Mouse (Mus musculus) intestine, embryonic 14.5 days (tissue): ENCODE results near the gene Fhit. TPM values are rescaled to one million over a fixed set of nuclear protein-coding genes. Genes with fewer than 3 reads are reported as not detected.

Source experiments
- ATAC-seq: fragments of 200-750 bp; cut with Nextera tagmentation; replicated peaks from 2 replicates; pipeline ENCODE4 v1.8.0; 2017; ENCODE audit warnings: low read depth, moderate number of reproducible peaks, moderate TSS enrichment, moderate library complexity; ENCODE audit not compliant: low FRiP score, low TSS enrichment
- DNase-seq: peaks from one replicate; pipeline ENCODE4 v3.0.0-alpha.2; 2018; ENCODE audit warnings: low spot score
- H3K27ac ChIP-seq: fragments of 300-500 bp; sonication (generic); 2 replicates; pipeline ENCODE4 v1.5.1; 2014; ENCODE audit warnings: low read depth, mild to moderate bottlenecking, control low read depth
- H3K27me3 ChIP-seq: fragments of 300-500 bp; sonication (generic); replicated peaks from 2 replicates; pipeline ENCODE4 v1.6.1; 2014; ENCODE audit warnings: low read length, control low read depth; ENCODE audit not compliant: control insufficient read depth, insufficient read depth
- H3K36me3 ChIP-seq: fragments of 300-500 bp; sonication (generic); 2 replicates; pipeline ENCODE4 v1.6.1; 2014; ENCODE audit warnings: low read length, control low read depth; ENCODE audit not compliant: control insufficient read depth, insufficient read depth
- H3K4me1 ChIP-seq: fragments of 300-500 bp; sonication (generic); replicated peaks from 2 replicates; pipeline ENCODE4 v1.6.1; 2014; ENCODE audit warnings: low read length, control low read depth, mixed read lengths; ENCODE audit not compliant: control insufficient read depth, insufficient read depth
- H3K4me2 ChIP-seq: fragments of 300-500 bp; sonication (generic); 2 replicates; pipeline ENCODE4 v1.6.1; 2014; ENCODE audit warnings: low read length
- H3K4me3 ChIP-seq: fragments of 300-500 bp; sonication (generic); 2 replicates; pipeline ENCODE4 v1.5.1; 2014; ENCODE audit warnings: low read depth, low read length, control low read depth, mixed read lengths
- H3K9ac ChIP-seq: fragments of 300-500 bp; sonication (generic); 2 replicates; pipeline ENCODE4 v1.6.1; 2014; ENCODE audit warnings: mild to moderate bottlenecking, low read length
- H3K9me3 ChIP-seq: fragments of 300-500 bp; sonication (generic); 2 replicates; pipeline ENCODE4 v1.6.1; 2016; ENCODE audit warnings: low read length, control low read depth; ENCODE audit not compliant: control insufficient read depth
- WGBS: fragments of 180-500 bp; shearing (Covaris S2); extraction: QIAGEN DNeasy Blood & Tissue Kit; methylation state at CpG from one replicate; pipeline ENCODE4 v1.1.7; 2014; 5-methylcytosine and 5-hydroxymethylcytosine counted together
- polyA plus RNA-seq: library from polyadenylated mRNA; unstranded; fragments of >200 nt; fragmentation: Nextera tagmentation; extraction: Ambion mirVana; gene quantifications from 2 replicates; pipeline ENCODE4 v1.2.1, GENCODE M21; 2014

Fhit gene
- polyA plus RNA-seq, 1 experiment from 2014 or later, result 15.6 TPM

DNA sequence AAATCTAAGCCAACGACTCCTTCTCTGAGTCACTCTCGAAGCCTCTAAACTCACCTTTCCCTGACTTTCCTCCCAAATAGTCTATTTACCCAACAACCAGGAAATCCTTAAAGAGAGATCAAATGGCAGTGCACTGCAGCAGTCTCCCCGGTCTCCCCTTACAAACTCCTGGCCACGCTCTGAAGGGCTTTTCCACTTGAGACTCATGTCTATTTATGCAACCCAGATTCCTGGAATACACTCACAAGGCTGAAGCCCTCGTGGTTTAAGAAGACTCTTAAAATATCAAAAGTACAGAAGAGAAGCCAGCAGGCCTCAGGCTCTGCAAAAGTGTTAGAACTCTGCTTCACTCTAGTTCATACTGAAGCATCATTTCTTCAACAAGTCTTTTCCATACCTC lies 1155.6 kb downstream of the Fhit start:
- Histone ChIP-seq H3K27ac (no peak overlapping the region), H3K9ac (no peak overlapping the region), H3K27me3 (no peaks in the 10 kb centered on the region), H3K9me3 (no peaks in the 10 kb centered on the region), H3K4me3 (no peak overlapping the region), H3K4me1 (no peaks in the 10 kb centered on the region), H3K36me3 (no peaks in the 10 kb centered on the region), H3K4me2 (no peak overlapping the region)
- WGBS, result 59% methylated on average over 5 of the region's 5 CpGs
- DNase-seq (no peak), ATAC-seq (no peak)

DNA sequence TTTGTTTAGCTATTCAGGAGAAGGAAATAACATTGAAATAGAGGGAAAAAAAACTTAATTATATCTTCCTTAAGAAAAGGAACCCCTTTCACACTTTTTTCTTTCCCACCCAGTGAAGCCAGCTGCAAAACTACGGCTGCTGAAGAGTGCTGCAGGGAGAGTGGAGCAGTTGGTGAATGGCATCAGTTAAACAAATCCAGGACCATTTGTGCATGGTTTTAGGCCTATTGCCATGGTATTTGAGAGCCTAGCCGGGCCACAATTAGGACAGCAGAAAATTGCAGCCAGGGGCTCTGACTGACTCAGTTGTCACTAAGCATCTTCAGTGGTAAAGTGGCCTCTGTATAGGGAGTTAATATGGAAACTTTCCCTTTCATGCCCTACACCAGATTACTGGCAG lies 1158.0 kb downstream of the Fhit start:
- Histone ChIP-seq H3K4me2 (no peak overlapping the region), H3K4me3 (no peak overlapping the region), H3K9ac (no peak overlapping the region), H3K36me3 (no peaks in the 10 kb centered on the region), H3K27me3 (no peaks in the 10 kb centered on the region), H3K9me3 (no peaks in the 10 kb centered on the region), H3K27ac (no peak overlapping the region), H3K4me1 (no peaks in the 10 kb centered on the region)
- 63% methylated on average over 2 of the region's 2 CpGs for WGBS
- DNase-seq (no peak), ATAC-seq (no peak)

DNA sequence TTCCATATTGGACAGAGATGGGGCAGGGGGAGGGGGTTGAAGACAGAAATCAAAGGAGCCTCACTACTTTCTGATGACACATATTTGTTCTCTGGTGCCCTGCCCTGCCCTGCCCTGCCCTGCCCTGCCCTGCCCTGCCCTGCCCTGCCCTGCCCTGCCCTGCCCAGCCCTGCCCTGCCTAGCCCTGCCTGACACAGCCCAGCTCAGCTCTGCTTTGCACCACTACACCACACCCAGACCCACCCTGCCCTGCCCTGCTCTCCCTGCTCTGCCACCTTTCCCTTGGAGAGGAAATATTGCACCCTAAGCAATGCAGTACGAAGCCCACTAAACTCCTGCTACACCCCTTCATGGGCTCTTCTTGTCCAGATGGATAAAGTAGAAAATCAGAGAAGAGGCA lies 1171.2 kb downstream of the Fhit start:
- H3K36me3 ChIP-seq, result no peaks in the 10 kb centered on the region
- ATAC-seq (no peak), DNase-seq (no peak)
- H3K4me2 ChIP-seq, result no peak overlapping the region
- H3K4me3 ChIP-seq, result no peak overlapping the region
- H3K9ac ChIP-seq, result no peak overlapping the region
- no peaks in the 10 kb centered on the region for H3K4me1 ChIP-seq
- H3K27ac ChIP-seq, result no peak overlapping the region
- WGBS, result 77% methylated on average over 1 of the region's 1 CpGs
- H3K9me3 ChIP-seq, result no peaks in the 10 kb centered on the region
- no peaks in the 10 kb centered on the region for H3K27me3 ChIP-seq

DNA sequence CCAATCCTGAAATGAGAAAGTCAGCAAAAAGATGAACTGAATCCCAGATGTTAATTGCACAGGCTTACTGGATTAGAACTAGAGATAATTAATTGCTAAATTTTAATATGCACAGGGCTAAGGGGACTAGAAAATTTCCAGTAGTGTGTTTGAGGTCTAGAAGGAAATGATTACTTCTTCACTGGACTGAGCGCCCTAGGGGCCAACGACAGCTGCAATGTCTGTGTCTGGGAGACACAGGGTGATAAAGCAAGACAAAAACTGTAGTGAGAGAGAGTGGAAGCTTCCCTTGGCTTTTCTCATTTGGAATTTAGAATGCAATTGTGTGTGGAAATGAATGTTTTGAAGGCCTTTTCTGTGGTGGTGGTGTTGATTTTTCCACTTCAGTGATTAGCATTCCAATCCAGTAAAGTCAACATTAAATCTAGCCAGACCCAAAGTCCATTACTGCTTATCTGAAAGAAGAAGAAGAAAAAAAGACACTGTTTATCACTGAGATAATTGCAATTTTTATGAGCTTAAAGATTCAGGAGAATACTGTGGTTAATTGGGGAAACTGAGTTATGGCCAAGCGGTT lies 1184.8 kb downstream of the Fhit start:
- Histone ChIP-seq H3K9ac (no peak overlapping the region), H3K4me3 (no peak overlapping the region), H3K4me1 (no peaks in the 10 kb centered on the region), H3K9me3 (no peaks in the 10 kb centered on the region), H3K27me3 (no peaks in the 10 kb centered on the region), H3K27ac (no peak overlapping the region), H3K36me3 (no peaks in the 10 kb centered on the region), H3K4me2 (no peak overlapping the region)
- no peak for ATAC-seq
- WGBS, result 71% methylated on average over 3 of the region's 3 CpGs
- no peak for DNase-seq

DNA sequence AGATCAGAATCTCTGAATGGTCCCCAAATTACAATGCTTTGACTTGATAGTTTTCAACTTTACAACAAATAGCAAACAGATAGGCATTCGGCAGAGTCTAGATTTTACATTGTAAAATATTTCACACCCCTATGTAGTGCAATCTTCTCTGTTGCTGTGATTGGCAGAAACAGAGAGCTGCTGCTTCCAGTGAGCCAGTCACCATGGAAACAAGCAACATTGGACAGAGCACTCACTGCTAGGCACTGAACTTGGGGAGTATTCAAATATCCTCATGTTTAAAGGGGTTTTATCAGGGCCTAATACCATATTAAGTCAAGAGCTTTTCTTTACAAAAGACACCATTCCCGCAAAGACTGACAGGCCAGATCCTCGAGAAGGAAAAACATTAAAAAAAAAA lies 1187.4 kb downstream of the Fhit start:
- Histone ChIP-seq H3K4me1 (no peaks in the 10 kb centered on the region), H3K27me3 (no peaks in the 10 kb centered on the region), H3K4me3 (no peak overlapping the region), H3K36me3 (no peaks in the 10 kb centered on the region), H3K9ac (no peak overlapping the region), H3K4me2 (no peak overlapping the region), H3K9me3 (no peaks in the 10 kb centered on the region), H3K27ac (no peak overlapping the region)
- ATAC-seq (no peak), DNase-seq (no peak)
- WGBS, result 79% methylated on average over 3 of the region's 3 CpGs

DNA sequence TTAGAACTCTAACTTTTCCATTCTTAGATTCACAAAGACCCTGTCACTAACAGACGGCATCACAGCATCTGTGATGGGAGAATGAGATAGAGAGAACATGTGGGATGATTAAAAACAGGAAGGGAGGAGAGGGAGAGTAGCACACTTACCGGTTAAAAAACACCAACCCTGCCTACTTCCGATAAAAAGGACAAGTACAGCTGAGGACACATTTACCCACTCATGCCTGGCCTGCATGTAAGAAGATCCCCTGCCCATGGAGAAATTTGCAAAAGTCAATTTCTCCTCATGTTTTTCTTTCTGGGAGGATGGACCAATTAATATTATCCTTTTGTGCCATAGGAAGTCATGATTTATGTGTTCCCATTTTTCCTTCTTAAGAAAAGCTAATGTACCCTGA lies 1198.0 kb downstream of the Fhit start:
- Histone ChIP-seq H3K36me3 (no peaks in the 10 kb centered on the region), H3K4me1 (no peaks in the 10 kb centered on the region), H3K27me3 (no peaks in the 10 kb centered on the region), H3K4me2 (no peak overlapping the region), H3K9ac (no peak overlapping the region), H3K27ac (no peak overlapping the region), H3K9me3 (no peaks in the 10 kb centered on the region), H3K4me3 (no peak overlapping the region)
- 82% methylated on average over 3 of the region's 3 CpGs for WGBS
- no peak for DNase-seq
- no peak for ATAC-seq

DNA sequence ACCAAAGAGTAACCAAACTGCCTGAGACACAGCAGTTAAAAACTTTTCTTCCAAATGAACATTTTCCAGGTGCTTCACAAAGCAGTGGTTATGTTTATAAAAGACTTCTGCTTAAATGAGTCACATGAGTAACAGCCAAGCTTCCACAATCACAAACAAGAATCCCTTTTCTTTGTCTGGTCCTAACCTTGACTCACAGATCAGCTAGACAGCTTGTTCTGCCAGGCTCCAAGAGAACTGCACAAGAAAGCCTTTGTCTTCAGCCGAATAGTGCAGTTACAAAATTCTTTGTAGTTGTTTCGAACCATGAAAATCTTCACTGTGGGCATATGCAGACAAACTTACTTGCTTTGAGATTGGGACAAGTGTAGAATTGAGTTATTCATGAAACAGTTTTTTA lies 1201.4 kb downstream of the Fhit start:
- no peak overlapping the region for H3K4me3 ChIP-seq
- no peak overlapping the region for H3K9ac ChIP-seq
- H3K27ac ChIP-seq, result no peak overlapping the region
- no peak for ATAC-seq
- no peak for DNase-seq
- H3K36me3 ChIP-seq, result no peaks in the 10 kb centered on the region
- H3K27me3 ChIP-seq, result no peaks in the 10 kb centered on the region
- no peaks in the 10 kb centered on the region for H3K4me1 ChIP-seq
- WGBS, result 59% methylated on average over 2 of the region's 2 CpGs
- no peak overlapping the region for H3K4me2 ChIP-seq
- no peaks in the 10 kb centered on the region for H3K9me3 ChIP-seq

DNA sequence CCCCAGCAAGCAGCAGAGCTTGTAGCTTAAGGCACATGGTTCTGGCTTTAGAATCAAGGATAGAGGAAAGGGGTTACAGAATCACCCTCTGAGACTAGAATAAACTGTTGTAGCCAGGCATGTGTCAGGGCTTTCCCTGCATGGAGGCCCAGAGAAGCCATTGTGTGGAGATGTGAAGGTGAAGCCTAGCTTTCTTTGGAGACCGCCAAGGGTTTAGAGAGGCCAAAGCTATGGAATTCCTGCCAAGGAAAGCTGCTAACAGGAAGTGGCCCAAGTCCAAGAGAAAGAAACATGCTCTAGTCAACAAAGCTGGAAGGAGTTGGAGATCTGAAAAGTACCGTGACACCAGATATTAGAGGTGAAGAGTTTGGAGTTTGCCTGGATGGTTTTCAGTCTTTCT lies 1262.3 kb downstream of the Fhit start:
- ATAC-seq, result no peak
- no peaks in the 10 kb centered on the region for H3K27me3 ChIP-seq

DNA sequence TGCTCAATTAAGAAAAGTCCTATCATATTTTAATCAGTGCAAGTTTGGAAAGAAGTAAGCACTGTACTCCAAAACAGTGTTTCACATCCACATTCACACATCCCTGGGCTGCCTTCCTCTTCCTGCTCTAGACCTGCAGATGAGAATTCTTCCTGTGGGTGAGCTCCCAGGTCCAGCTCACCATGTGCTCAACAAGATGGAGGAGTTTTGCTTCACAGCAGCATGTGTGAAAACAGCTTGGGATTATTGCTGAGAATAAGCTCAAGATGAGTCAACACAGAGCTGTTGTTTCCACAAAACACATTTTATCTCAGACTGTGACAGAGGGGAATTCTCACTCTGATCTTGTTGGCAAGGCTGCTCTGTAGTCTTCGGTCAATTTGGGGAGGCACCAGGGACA lies 1265.3 kb downstream of the Fhit start:
- 97% methylated on average over 1 of the region's 1 CpGs for WGBS
- ATAC-seq, result no peak
- no peak for DNase-seq
- no peaks in the 10 kb centered on the region for H3K9me3 ChIP-seq
- no peak overlapping the region for H3K9ac ChIP-seq
- H3K27ac ChIP-seq, result no peak overlapping the region
- H3K4me3 ChIP-seq, result no peak overlapping the region
- H3K27me3 ChIP-seq, result no peaks in the 10 kb centered on the region
- H3K4me1 ChIP-seq, result no peaks in the 10 kb centered on the region
- no peaks in the 10 kb centered on the region for H3K36me3 ChIP-seq
- H3K4me2 ChIP-seq, result no peak overlapping the region

More for the DNA sequence above, 1262.3 kb downstream of the Fhit start:
- Histone ChIP-seq H3K4me2 (no peak overlapping the region), H3K9me3 (no peaks in the 10 kb centered on the region), H3K36me3 (no peaks in the 10 kb centered on the region), H3K9ac (no peak overlapping the region), H3K27ac (no peak overlapping the region), H3K4me3 (no peak overlapping the region), H3K4me1 (no peaks in the 10 kb centered on the region)
- WGBS, result 88% methylated on average over 2 of the region's 2 CpGs
- no peak for DNase-seq
